Mouse (Mus musculus) monocyte, adult 2 months (primary cell): ENCODE results near the gene Hspb9.

Source experiments
- DNase-seq, 2 experiments: peaks; one replicate each; pipeline ENCODE4 v3.0.0; 2022; ENCODE audit warnings: low spot score in 2 of 2, low read depth in 1 of 2

Hspb9 gene

DNA sequence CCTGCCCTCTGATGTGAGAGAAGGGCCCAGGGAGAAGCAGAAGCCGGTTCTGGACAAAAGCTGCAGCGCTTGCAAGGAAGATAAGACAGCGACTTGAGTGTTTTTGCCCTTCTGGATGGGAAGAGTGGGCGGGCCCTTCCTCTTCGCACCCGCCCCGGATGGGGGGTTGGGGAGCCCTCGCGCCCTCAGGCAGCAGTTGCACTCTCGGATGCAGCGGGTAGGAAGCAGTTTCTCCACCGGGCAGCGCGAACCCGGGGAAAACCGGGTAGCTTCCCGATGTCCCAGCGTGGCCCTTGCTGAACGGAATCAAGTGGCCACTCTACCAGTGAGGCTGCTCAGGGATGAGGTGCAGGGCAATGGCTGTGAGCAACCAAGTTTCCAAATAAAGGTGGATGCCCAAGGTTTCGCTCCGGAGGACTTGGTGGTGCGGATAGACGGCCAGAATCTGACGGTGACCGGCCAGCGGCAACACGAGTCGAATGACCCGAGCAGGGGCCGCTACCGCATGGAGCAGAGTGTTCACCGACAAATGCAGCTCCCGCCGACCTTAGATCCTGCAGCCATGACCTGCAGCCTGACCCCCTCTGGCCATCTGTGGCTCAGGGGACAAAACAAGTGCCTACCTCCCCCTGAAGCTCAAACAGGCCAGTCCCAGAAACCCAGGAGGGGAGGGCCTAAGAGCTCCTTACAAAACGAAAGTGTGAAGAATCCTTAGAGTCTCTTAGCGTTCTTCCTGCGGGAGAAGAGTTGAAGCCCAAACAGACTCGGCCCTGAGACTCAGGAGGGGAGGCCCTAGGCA, at the start of gene Hspb9:
Gene Hspb9 (plus strand): TSS at position 116 of the 799 bp plus-strand sequence.
- DNase-seq: no peak

GRCm38 (mm10) chr11:100671049-100671448, 42.6 kb upstream of the Hspb9 start:
- no peak for DNase-seq

- DNase-seq: no peak
These were observed 41.7 kb upstream of the Hspb9 start for GRCm38 (mm10) chr11:100671956-100672355.

GRCm38 (mm10) chr11:100673169-100673568, 40.5 kb upstream of the Hspb9 start:
- DNase-seq: no peak

GRCm38 (mm10) chr11:100677810-100678209, 35.8 kb upstream of the Hspb9 start:
- DNase-seq: no peak

- DNase-seq: no peak
These were observed 31.8 kb upstream of the Hspb9 start for GRCm38 (mm10) chr11:100681826-100682225.

- no peak for DNase-seq
These were observed 31.1 kb upstream of the Hspb9 start for GRCm38 (mm10) chr11:100682526-100682925.

- no peak for DNase-seq
These were observed 29.6 kb upstream of the Hspb9 start for GRCm38 (mm10) chr11:100684084-100684483.

GRCm38 (mm10) chr11:100685371-100685770, 28.3 kb upstream of the Hspb9 start:
- DNase-seq: no peak

GRCm38 (mm10) chr11:100687265-100687664, 26.4 kb upstream of the Hspb9 start:
- no peak for DNase-seq

DNA sequence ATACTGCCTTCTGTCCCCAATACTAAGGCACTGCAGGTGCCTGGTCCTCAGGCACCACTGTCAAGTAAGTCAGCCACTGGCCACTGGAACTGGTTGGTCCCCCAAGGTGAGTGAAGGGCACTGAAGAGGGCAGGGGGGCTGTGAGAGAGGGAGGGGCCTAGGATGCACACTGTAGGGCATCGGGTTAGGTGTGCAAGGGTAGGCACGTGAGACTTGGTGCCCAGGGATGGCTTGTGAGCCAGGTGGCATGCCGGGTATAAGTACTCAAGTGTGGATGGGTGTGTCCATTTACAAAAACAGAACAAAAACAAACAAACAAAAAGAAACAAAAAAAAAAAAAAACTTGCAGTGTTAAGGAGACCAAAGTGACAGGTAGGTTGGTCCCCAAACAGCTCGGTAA, 25.2 kb upstream of the Hspb9 start:
- no peak for DNase-seq

DNA sequence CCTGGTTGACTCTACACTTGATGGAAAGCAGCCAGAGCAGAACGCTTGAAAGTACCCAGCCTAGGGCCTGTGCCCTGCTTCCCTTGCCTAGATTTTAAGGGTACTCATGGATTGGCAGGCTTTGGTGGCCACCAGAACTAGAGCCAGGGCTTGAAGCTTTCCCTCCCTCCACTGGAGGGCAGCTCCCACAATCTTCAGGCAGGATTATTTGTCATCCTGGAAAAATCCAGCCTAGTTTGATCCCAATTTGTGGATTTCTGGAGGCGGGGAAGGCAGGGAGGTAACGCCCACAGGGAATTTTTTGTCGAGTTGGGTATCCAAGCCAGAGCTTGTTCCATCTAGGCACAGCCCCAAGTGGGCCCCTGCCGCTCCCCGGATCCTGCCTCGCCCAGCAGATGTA, 23.3 kb upstream of the Hspb9 start:
- no peak for DNase-seq

GRCm38 (mm10) chr11:100692164-100692616, 21.5 kb upstream of the Hspb9 start, which contains the start of gene Zfp385c:
TSS of gene Zfp385c (minus strand) at chr11:100692455.
- no peak for DNase-seq

DNA sequence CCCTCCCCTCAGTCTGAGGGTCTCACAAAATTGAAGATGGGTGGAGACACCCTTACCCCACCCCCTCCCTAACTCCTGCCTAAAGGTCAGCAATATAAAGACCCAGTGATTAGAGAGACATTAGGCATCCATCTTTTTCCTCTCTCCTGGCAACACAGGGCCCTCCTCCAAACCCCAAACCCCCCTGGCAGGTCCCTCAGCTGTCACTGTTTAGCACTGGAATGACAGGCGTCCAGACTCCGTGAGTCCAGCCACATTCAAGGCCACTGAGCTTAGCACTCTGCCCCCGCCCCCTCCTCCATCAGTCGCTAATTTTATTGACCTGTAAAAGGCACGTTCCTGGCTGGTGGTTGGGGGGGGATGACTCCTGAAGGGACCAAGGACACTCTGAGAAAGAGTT, 20.5 kb upstream of the Hspb9 start:
- no peak for DNase-seq

DNA sequence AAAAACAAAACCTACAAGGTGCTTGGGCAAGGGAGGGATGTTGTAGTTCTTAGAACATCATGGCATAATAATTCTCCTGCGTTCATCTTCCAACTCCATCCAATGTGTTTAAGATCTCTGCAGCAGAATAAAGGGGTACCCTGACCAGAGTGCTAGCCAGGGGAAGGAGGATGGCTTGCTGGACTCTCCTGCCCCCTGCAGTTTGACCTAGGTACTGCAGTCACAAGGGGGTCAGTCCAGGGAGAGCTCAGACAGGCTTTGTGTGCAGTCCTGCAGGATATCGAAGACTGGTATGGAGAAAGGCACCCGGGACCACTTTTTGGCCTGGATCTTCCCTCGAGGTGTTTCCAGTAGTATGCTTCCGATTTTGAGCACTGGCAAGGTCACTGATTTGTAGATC, 18.7 kb upstream of the Hspb9 start:
- DNase-seq: peak in 1 of 2 experiments; percentile 66

GRCm38 (mm10) chr11:100697921-100698320, 15.7 kb upstream of the Hspb9 start:
- DNase-seq: no peak

- DNase-seq: no peak
These were observed 12.9 kb upstream of the Hspb9 start for GRCm38 (mm10) chr11:100700710-100701109.

- peak; percentile 69 to 84 for DNase-seq
These were observed 12.3 kb upstream of the Hspb9 start for GRCm38 (mm10) chr11:100701301-100701700.

GRCm38 (mm10) chr11:100702081-100702851, 11.4 kb upstream of the Hspb9 start:
- DNase-seq: peak; percentile 59 to 64

DNA sequence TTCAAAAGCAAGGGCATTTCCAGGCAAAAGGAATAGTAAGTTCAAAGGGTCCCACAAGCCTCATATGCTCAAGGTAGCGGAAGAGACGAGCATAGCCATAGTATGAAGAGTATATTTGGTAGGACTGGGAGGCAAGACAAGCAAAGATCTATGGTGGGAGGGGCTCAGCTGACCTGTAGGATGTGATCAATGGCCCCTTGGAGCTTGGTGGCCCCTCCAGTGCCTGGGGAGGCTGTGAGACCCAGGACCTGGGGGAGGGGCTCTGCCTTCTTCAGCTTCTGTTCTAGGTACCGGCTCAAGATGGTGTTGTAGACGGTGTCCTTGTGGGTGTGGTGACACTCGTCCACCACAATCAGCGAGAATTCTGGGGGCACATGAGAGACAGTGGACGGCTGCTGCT, 10.7 kb upstream of the Hspb9 start:
- DNase-seq: no peak

GRCm38 (mm10) chr11:100703366-100703765, 10.3 kb upstream of the Hspb9 start:
- no peak for DNase-seq

- no peak for DNase-seq
These were observed 9.7 kb upstream of the Hspb9 start, which contains the start of gene Dhx58 for GRCm38 (mm10) chr11:100703851-100704531. TSS of gene Dhx58 (minus strand) at chr11:100704271.
